Comparison of ENCODE assay signal across 13 mouse cellular contexts in the genomic region with DNA sequence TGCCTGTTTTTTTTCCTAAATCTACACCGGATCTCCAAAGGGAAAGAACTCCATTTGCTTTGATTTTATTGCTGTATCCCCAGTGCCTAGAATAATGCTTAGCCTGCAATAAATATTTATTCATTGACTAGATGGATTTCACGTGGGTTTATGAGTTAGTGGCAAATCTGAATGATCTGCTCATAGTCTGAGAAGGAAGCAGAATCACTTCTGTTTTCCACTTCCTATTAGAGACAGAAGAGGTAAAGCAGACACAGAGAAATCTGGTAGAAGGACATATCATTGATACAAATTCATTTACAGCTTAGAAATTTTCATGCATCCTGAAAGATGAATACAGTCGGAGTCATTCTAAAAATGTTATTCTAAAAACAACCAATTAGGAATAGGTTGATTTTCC.
"Had no signal": no experiment of that assay in that cellular context is flagged by ENCODE, and none has a peak within 500 bp of the region (broad histone marks: within the 10 kb centered on the region; RNA-seq: fewer than 3 reads in every experiment).

No protein-coding gene starts in this region.

- DNase-seq: lung, adult 18-20 months; lung, embryonic 14.5 days; lung, postnatal 10 days; lung, postnatal 4 days; midbrain, embryonic 14.5 days; retina, postnatal 1 day; right cerebral cortex, adult 18-20 months; right cerebral cortex, postnatal 25 days; right cerebral cortex, postnatal 4 days; spleen, adult 18-20 months; thymus, adult 2 months; thymus, postnatal 25 days; thymus, postnatal 4 days had no signal
